Mouse (Mus musculus): ENCODE data around the gene Myh15.

DNA sequence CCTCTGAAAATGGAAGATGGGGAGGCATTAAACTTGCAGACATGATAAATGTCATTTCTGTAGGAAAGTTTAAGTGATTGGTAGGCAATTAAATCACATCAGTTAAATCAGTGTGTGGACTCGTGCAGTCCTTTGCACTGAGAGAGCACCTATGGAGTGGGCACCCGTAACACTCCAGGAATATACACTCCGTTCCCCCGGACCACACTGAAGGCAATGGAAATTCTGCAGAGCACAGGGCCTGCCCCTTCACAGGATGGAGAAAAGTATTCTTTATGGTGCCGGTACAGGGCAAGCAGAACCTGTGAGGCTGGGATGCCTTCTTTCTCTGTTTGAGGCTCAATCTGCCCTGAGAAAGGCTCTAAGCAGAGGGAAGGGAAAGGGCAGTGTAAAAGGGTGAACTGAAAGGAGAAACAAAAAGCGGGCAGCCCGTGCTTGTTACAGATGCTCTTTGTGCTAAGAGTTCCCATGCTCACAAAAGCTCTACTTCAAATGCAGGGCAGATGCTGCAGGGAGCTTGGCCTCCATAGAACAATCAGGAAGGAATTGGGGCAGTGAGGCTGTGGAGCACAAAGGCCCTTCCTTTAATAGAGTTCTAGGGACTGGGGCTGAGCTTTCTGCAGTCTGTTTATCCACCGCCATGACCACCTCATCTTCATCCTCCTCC, 118.6 kb downstream of the Myh15 start:
- no peak for TF ChIP-seq CTCF (IDR thresholded peaks at IDR 0.05)
- TF ChIP-seq EP300 (IDR thresholded peaks at IDR 0.05) = no peak
